Mouse (Mus musculus): ENCODE measurements at regions not wholly inside any gene's neighbourhood (a gene's known extent, or its start where the extent isn't known, plus 50 kb on each side); places are given as distances from the start of the nearest gene placed in this dataset.

DNA sequence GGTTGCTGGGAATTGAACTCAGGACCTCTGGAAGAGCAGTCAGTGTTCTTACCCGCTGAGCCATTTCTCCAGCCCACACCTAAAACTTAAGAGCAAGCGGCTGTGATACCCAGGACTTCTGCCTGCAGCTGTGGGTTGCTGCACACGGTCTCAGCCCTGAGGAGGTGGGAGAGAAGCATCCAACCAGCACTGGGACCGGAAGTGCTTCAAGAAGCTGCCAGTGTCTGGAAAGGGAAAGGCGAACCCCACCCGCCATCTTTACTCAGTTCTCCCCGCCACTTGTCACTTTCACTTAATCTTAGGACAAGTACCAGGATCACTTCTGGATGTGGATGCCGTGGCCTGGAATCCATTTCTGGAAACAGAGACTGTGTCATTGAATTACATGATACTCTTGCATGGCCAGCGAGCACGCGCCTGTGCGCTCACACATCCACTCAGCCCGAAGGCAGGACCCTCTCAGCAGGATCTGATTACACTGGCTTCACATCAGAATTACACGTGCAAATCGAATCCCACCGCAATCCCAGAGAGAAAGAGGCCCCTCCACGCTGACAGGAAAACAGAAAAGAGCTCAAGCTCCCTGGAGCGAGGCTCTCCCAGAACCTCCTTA is 85.9 kb upstream of the Hand1 start:
- H3K36me3 ChIP-seq (replicated peaks; ENCODE audit: control insufficient read depth, insufficient read depth, low read depth): no peaks in the 10 kb centered on the region
- 79% methylated on average over 18 of the region's 18 CpGs for WGBS (ENCODE audit: insufficient replicate concordance)
- TF ChIP-seq EP300 (IDR thresholded peaks at IDR 0.05; ENCODE audit: low read depth) (no peak), CTCF (IDR thresholded peaks at IDR 0.05; ENCODE audit: low read depth) (no peak)

DNA sequence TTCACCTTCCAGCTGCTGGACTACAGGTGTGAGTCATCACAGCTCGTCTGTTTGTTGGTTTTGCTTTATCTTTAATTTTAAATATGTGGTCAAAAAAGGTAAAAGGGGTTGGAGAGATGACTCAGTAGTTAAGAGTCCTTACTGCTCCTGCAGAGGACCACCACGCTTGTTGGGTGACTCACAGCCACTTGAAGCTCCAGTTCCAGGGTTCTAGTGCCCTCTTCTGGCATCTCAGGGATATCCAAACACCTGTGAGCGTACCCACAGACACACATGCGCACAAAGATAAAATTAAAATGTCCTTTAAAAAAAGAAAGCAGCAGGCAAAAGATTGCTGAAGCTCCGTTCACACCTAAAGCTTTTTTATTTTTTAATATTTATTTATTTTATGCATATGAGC is 85.4 kb upstream of the Hand1 start:
- no peak for ATAC-seq (ENCODE audit: insufficient read depth)
- H3K36me3 ChIP-seq (replicated peaks; ENCODE audit: control insufficient read depth, insufficient read depth, low read depth): no peaks in the 10 kb centered on the region
- H3K9me3 ChIP-seq (ENCODE audit: control insufficient read depth, low read length): no peaks in the 10 kb centered on the region
- H3K9ac ChIP-seq (replicated peaks): no peak overlapping the region
- no peak for DNase-seq (ENCODE audit: low read depth in 3 of 3, low spot score in 3 of 3)
- H3K4me3 ChIP-seq (ENCODE audit: insufficient read depth in 1 of 2, low read depth in 2 of 2, low read length in 2 of 2): no peak overlapping the region
- TF ChIP-seq CTCF (IDR thresholded peaks at IDR 0.05; ENCODE audit: low read depth): 0 out of 2 replicates have a peak, but pooled peaks have one; percentile 4
- no peak for TF ChIP-seq EP300 (IDR thresholded peaks at IDR 0.05; ENCODE audit: low read depth)
- no peaks in the 10 kb centered on the region for H3K27me3 ChIP-seq (ENCODE audit: control insufficient read depth, insufficient read depth, low read length)
- H3K4me2 ChIP-seq (ENCODE audit: low read depth): no peak overlapping the region
- peaks cover 0 to 3% of the 10 kb centered on the region in 2 experiments; a peak in 1 of 4 replicates for H3K4me1 ChIP-seq (replicated peaks; ENCODE audit: control insufficient read depth in 2 of 2, insufficient read depth in 2 of 2, low read length in 1 of 2)
- 51% methylated on average over 5 of the region's 5 CpGs for WGBS (ENCODE audit: insufficient replicate concordance)
- H3K27ac ChIP-seq: no peak overlapping the region

More for the DNA sequence above, 85.9 kb upstream of the Hand1 start:
- Histone ChIP-seq H3K4me3 (ENCODE audit: insufficient read depth in 1 of 2, low read depth in 2 of 2, low read length in 2 of 2) (no peak overlapping the region), H3K4me2 (ENCODE audit: low read depth) (no peak overlapping the region), H3K4me1 (replicated peaks; ENCODE audit: control insufficient read depth in 2 of 2, insufficient read depth in 2 of 2, low read length in 1 of 2) (0 out of 4 replicates have a peak, but pooled peaks cover 0 to 3% of the 10 kb centered on the region in 2 experiments), H3K27ac (no peak overlapping the region), H3K9ac (replicated peaks) (no peak overlapping the region), H3K9me3 (ENCODE audit: control insufficient read depth, low read length) (no peaks in the 10 kb centered on the region), H3K27me3 (ENCODE audit: control insufficient read depth, insufficient read depth, low read length) (no peaks in the 10 kb centered on the region)
- ATAC-seq (ENCODE audit: insufficient read depth) (no peak), DNase-seq (ENCODE audit: low read depth in 3 of 3, low spot score in 3 of 3) (no peak)

DNA sequence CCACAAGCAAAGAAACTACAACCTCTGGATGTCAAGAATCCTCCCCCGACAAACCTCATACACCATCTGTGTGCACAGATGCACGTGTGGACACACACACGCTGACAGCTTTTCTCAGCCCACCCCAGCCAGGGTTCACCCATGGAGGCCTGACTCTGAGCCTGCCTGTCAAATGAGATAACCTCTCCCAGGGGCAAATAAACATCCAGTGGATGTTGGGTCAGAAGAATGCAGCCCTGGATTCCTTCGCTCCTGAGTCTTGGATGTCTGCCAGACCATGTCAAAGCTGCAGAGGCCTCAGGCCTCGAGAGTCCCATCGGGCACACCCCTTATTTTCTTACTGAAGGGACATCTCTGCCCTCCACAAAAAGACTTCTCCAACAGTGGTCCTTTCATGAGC is 83.4 kb upstream of the Hand1 start:
- 37% methylated on average over 6 of the region's 6 CpGs for WGBS (ENCODE audit: insufficient replicate concordance)
- DNase-seq (ENCODE audit: low read depth in 3 of 3, low spot score in 3 of 3): peak in 1 of 3 experiments; percentile 12

DNA sequence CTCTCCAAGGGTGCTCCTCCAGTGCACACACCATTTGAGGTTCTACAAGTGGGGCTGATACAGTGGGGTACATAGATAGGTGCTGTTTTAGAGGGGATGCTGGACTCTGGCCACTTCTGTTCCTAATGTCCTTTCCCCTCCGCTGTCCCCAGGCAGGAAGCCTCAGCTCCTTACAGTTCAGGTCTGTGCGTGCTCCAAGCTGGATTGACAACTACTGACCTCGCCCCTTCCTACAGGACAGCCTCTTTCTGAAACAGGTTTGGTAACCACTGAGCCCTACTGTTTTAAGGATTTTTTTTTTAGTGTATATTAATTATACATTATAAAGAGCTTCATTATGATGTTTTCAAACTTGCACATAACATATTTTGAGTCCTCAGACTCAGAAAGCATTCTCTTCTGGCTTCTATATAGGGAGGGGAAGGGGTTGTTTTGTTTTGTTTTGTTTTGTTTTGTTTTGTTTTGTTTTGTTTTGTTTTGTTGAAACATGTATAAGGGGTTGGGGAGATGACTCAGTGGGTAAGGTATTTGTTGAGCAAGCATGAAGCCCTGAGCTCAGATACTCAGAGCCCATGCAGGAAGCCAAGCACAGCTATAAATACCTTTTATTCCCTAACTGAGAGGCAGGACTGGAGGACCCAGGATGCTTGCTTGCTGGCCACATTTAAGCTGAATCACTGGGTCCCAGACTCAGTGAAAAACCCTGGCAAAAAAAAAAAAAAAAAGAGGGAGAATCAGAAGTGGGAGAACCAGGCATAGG is 81.4 kb upstream of the Hand1 start:
- Histone ChIP-seq H3K4me1 (replicated peaks; ENCODE audit: control insufficient read depth in 2 of 2, insufficient read depth in 2 of 2, low read length in 1 of 2) (peaks cover 0 to 3% of the 10 kb centered on the region in 2 experiments; a peak in 1 of 4 replicates), H3K9me3 (ENCODE audit: control insufficient read depth, low read length) (no peaks in the 10 kb centered on the region), H3K4me3 (ENCODE audit: insufficient read depth in 1 of 2, low read depth in 2 of 2, low read length in 2 of 2) (no peak overlapping the region), H3K27me3 (ENCODE audit: control insufficient read depth, insufficient read depth, low read length) (no peaks in the 10 kb centered on the region), H3K4me2 (ENCODE audit: low read depth) (no peak overlapping the region), H3K36me3 (replicated peaks; ENCODE audit: control insufficient read depth, insufficient read depth, low read depth) (no peaks in the 10 kb centered on the region), H3K9ac (replicated peaks) (no peak overlapping the region), H3K27ac (no peak overlapping the region)
- no peak for ATAC-seq (ENCODE audit: insufficient read depth)
- WGBS (ENCODE audit: insufficient replicate concordance): 41% methylated on average over 3 of the region's 3 CpGs
- DNase-seq (ENCODE audit: low read depth in 3 of 3, low spot score in 3 of 3): no peak
- TF ChIP-seq CTCF (IDR thresholded peaks at IDR 0.05; ENCODE audit: low read depth) (no peak), EP300 (IDR thresholded peaks at IDR 0.05; ENCODE audit: low read depth) (no peak)

More for the DNA sequence above, 83.4 kb upstream of the Hand1 start:
- H3K27me3 ChIP-seq (ENCODE audit: control insufficient read depth, insufficient read depth, low read length): no peaks in the 10 kb centered on the region
- H3K4me1 ChIP-seq (replicated peaks; ENCODE audit: control insufficient read depth in 2 of 2, insufficient read depth in 2 of 2, low read length in 1 of 2): peaks cover 0 to 3% of the 10 kb centered on the region in 2 experiments; a peak in 1 of 4 replicates
- no peak overlapping the region for H3K4me2 ChIP-seq (ENCODE audit: low read depth)
- no peak for ATAC-seq (ENCODE audit: insufficient read depth)
- H3K27ac ChIP-seq: no peak overlapping the region
- TF ChIP-seq CTCF (IDR thresholded peaks at IDR 0.05; ENCODE audit: low read depth) (no peak), EP300 (IDR thresholded peaks at IDR 0.05; ENCODE audit: low read depth) (no peak)
- H3K9ac ChIP-seq (replicated peaks): no peak overlapping the region
- H3K4me3 ChIP-seq (ENCODE audit: insufficient read depth in 1 of 2, low read depth in 2 of 2, low read length in 2 of 2): no peak overlapping the region
- H3K36me3 ChIP-seq (replicated peaks; ENCODE audit: control insufficient read depth, insufficient read depth, low read depth): no peaks in the 10 kb centered on the region
- H3K9me3 ChIP-seq (ENCODE audit: control insufficient read depth, low read length): no peaks in the 10 kb centered on the region

DNA sequence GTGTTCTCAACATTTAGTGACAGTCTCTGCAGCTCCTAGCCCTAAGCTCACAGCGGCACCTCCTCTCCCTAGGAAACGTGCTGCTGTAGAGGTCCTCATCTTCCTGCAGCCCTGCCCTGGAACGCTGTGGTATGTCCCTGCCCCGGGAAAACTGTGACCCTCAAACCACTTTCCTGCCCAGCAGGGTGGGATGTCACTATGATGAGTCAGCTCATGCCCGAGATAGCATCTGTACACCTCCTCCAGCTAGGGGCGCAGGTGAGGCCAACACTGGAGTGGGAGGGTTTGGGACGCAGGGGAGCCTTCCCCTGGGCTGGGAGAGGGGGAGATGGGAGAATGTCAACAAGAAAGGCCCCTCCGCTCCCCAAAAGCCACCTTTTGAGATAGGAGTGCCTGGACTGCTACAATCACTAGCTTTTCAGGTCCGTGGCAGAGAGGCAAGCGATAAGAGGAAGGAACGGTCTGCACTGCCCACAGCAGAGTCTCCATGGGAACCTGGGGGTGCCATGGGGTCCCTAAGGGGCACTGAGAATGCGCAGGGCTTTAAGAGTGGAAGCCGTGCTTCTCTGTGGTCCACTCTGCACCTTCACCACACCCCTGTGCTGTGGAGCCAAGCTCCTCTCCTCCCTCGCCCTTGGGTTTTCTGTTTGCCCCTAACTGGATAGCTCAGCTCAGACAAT is 80.5 kb upstream of the Hand1 start:
- peaks cover 0 to 3% of the 10 kb centered on the region in 2 experiments; a peak in 1 of 4 replicates for H3K4me1 ChIP-seq (replicated peaks; ENCODE audit: control insufficient read depth in 2 of 2, insufficient read depth in 2 of 2, low read length in 1 of 2)
- H3K9ac ChIP-seq (replicated peaks): no peak overlapping the region
- H3K9me3 ChIP-seq (ENCODE audit: control insufficient read depth, low read length): no peaks in the 10 kb centered on the region
- TF ChIP-seq EP300 (IDR thresholded peaks at IDR 0.05; ENCODE audit: low read depth): no peak
- TF ChIP-seq CTCF (IDR thresholded peaks at IDR 0.05; ENCODE audit: low read depth): no peak
- no peaks in the 10 kb centered on the region for H3K27me3 ChIP-seq (ENCODE audit: control insufficient read depth, insufficient read depth, low read length)
- no peak for DNase-seq (ENCODE audit: low read depth in 3 of 3, low spot score in 3 of 3)
- no peak overlapping the region for H3K27ac ChIP-seq
- no peak overlapping the region for H3K4me3 ChIP-seq (ENCODE audit: insufficient read depth in 1 of 2, low read depth in 2 of 2, low read length in 2 of 2)
- no peak overlapping the region for H3K4me2 ChIP-seq (ENCODE audit: low read depth)
- 16% methylated on average over 14 of the region's 14 CpGs for WGBS (ENCODE audit: insufficient replicate concordance)
- ATAC-seq (ENCODE audit: insufficient read depth): no peak
- no peaks in the 10 kb centered on the region for H3K36me3 ChIP-seq (replicated peaks; ENCODE audit: control insufficient read depth, insufficient read depth, low read depth)
